Mouse (Mus musculus) telencephalon, adult 2 months (tissue): ENCODE data around the gene Pkd1l2.

ENCODE experiments used
- DNase-seq: peaks from one replicate; pipeline ENCODE4 v3.0.0-alpha.2; 2011; ENCODE audit warnings: low read depth, low spot score

The Pkd1l2 gene

GRCm38 (mm10) chr8:116975066-116975465, 107.2 kb downstream of the Pkd1l2 start:
- no peak for DNase-seq

GRCm38 (mm10) chr8:116969531-116969930, 112.7 kb downstream of the Pkd1l2 start:
- no peak for DNase-seq

GRCm38 (mm10) chr8:116954415-116954814, 127.8 kb downstream of the Pkd1l2 start:
- DNase-seq, result peak; percentile 86

- no peak for DNase-seq
Observed at GRCm38 (mm10) chr8:116952428-116952827, 129.8 kb downstream of the Pkd1l2 start.

- DNase-seq, result no peak
Observed at GRCm38 (mm10) chr8:116951778-116952177, 130.5 kb downstream of the Pkd1l2 start.

- DNase-seq, result no peak
Observed at GRCm38 (mm10) chr8:116951369-116951768, 130.9 kb downstream of the Pkd1l2 start.

GRCm38 (mm10) chr8:116947589-116947988, 134.7 kb downstream of the Pkd1l2 start:
- DNase-seq, result no peak

GRCm38 (mm10) chr8:116946851-116947250, 135.4 kb downstream of the Pkd1l2 start:
- DNase-seq, result no peak

GRCm38 (mm10) chr8:116946268-116946838, 135.9 kb downstream of the Pkd1l2 start:
- peak; percentile 70 for DNase-seq
